Mouse (Mus musculus): Measurements from ENCODE around the gene Wipf2.
"Not testable (repeated sequence)": the region's sequence is repeated elsewhere in the genome, so short reads cannot be mapped to it uniquely, and the experiment has no call there.

Gene Wipf2

GRCm38 (mm10) chr11:98907437-98908173 is 44.2 kb downstream of the Wipf2 start, which contains the start of gene Cdc6:
TSS of gene Cdc6 (plus strand) at chr11:98907801.
- DNase-seq (ENCODE audit: low spot score in 2 of 2) = peak; percentile 92 to 97

GRCm38 (mm10) chr11:98909654-98910053 is 46.2 kb downstream of the Wipf2 start:
- peak in 1 of 2 experiments; percentile 73 for DNase-seq (ENCODE audit: low spot score in 2 of 2)

- DNase-seq (ENCODE audit: low spot score in 2 of 2) = no peak
Measured at GRCm38 (mm10) chr11:98910415-98910814, 47.0 kb downstream of the Wipf2 start.

- DNase-seq (ENCODE audit: low spot score in 2 of 2) = no peak
Measured at GRCm38 (mm10) chr11:98911498-98911897, 48.1 kb downstream of the Wipf2 start.

GRCm38 (mm10) chr11:98914196-98914595 is 50.8 kb downstream of the Wipf2 start:
- DNase-seq (ENCODE audit: low spot score in 2 of 2) = no peak

GRCm38 (mm10) chr11:98916376-98916775 is 52.9 kb downstream of the Wipf2 start:
- not testable (repeated sequence) for DNase-seq (ENCODE audit: low spot score in 2 of 2)

GRCm38 (mm10) chr11:98917428-98918005 is 54.1 kb downstream of the Wipf2 start:
- DNase-seq (ENCODE audit: low spot score in 2 of 2) = no peak

- DNase-seq (ENCODE audit: low spot score in 2 of 2) = peak in 1 of 2 experiments; percentile 67
Measured at GRCm38 (mm10) chr11:98918231-98918630, 54.8 kb downstream of the Wipf2 start.

GRCm38 (mm10) chr11:98919009-98919408 is 55.6 kb downstream of the Wipf2 start:
- no peak for DNase-seq (ENCODE audit: low spot score in 2 of 2)

GRCm38 (mm10) chr11:98921813-98922212 is 58.4 kb downstream of the Wipf2 start:
- DNase-seq (ENCODE audit: low spot score in 2 of 2) = not testable (repeated sequence)

GRCm38 (mm10) chr11:98922307-98922706 is 58.9 kb downstream of the Wipf2 start:
- not testable (repeated sequence) for DNase-seq (ENCODE audit: low spot score in 2 of 2)

GRCm38 (mm10) chr11:98922851-98923711 is 59.6 kb downstream of the Wipf2 start:
- DNase-seq (ENCODE audit: low spot score in 2 of 2) = not testable (repeated sequence)

- no peak for DNase-seq (ENCODE audit: low spot score in 2 of 2)
Measured at GRCm38 (mm10) chr11:98924633-98925175, 61.3 kb downstream of the Wipf2 start.

- DNase-seq (ENCODE audit: low spot score in 2 of 2) = no peak
Measured at GRCm38 (mm10) chr11:98925265-98925721, 61.9 kb downstream of the Wipf2 start.

GRCm38 (mm10) chr11:98925868-98926311 is 62.5 kb downstream of the Wipf2 start:
- DNase-seq (ENCODE audit: low spot score in 2 of 2) = no peak

GRCm38 (mm10) chr11:98926553-98926952 is 63.1 kb downstream of the Wipf2 start:
- no peak for DNase-seq (ENCODE audit: low spot score in 2 of 2)

- no peak for DNase-seq (ENCODE audit: low spot score in 2 of 2)
Measured at GRCm38 (mm10) chr11:98927438-98928076, 64.1 kb downstream of the Wipf2 start, which contains the start of gene Rara. TSS of gene Rara (plus strand) at chr11:98927818.

GRCm38 (mm10) chr11:98928186-98928893 is 64.9 kb downstream of the Wipf2 start:
- no peak for DNase-seq (ENCODE audit: low spot score in 2 of 2)

GRCm38 (mm10) chr11:98929503-98929902 is 66.1 kb downstream of the Wipf2 start:
- DNase-seq (ENCODE audit: low spot score in 2 of 2) = no peak

GRCm38 (mm10) chr11:98930127-98930601 is 66.7 kb downstream of the Wipf2 start:
- DNase-seq (ENCODE audit: low spot score in 2 of 2) = no peak
